7 mouse cellular contexts compared by ENCODE assay signal in genomic region chr8:56294886-56295555, GRCm38 (mm10). TPM values are rescaled to one million over a fixed set of nuclear protein-coding genes. Genes with fewer than 3 reads are reported as not detected.
DNase-seq lines count a peak whose midpoint lies in the region; ATAC-seq and TF ChIP-seq lines count a peak whose summit lies in the region.

No protein-coding gene starts in this region.

- TF ChIP-seq POLR2A in lung, adult 2 months (IDR thresholded peaks at IDR 0.05; ENCODE audit: borderline replicate concordance, extremely low read depth, low read depth, low read length), result peak; percentile 28; the same call in 1 of the 2 replicates

- WGBS in lung, adult 2 months, result 8% methylated on average over 14 of the region's 14 CpGs
- WGBS in forebrain, embryonic 12.5 days, result 19% methylated on average over 14 of the region's 14 CpGs
- 12% methylated on average over 14 of the region's 14 CpGs for WGBS in intestine, embryonic 16.5 days
- WGBS in neural tube, embryonic 15.5 days, result 21% methylated on average over 14 of the region's 14 CpGs

- no peaks in the 10 kb centered on the region for H3K9me3 ChIP-seq in forebrain, embryonic 12.5 days
- H3K9me3 ChIP-seq in intestine, embryonic 16.5 days (ENCODE audit: control insufficient read depth, low read length), result no peaks in the 10 kb centered on the region
- no peaks in the 10 kb centered on the region for H3K9me3 ChIP-seq in neural tube, embryonic 15.5 days (replicated peaks)

- peaks cover 3% of the 10 kb centered on the region for H3K4me1 ChIP-seq in lung, adult 2 months (ENCODE audit: control insufficient read depth, insufficient read depth, low read length)
- peaks cover 24% of the 10 kb centered on the region for H3K4me1 ChIP-seq in forebrain, embryonic 12.5 days
- peaks cover 10% of the 10 kb centered on the region; the same call in 1 of the 2 replicates for H3K4me1 ChIP-seq in intestine, embryonic 16.5 days (ENCODE audit: control insufficient read depth, insufficient read depth, low read length)
- H3K4me1 ChIP-seq in neural tube, embryonic 15.5 days, result peaks cover 16% of the 10 kb centered on the region

- peaks cover 12% of the 10 kb centered on the region; the same call in 1 of the 2 replicates for H3K27me3 ChIP-seq in forebrain, embryonic 12.5 days
- H3K27me3 ChIP-seq in intestine, embryonic 16.5 days (replicated peaks; ENCODE audit: control insufficient read depth, insufficient read depth, low read length), result no peaks in the 10 kb centered on the region
- H3K27me3 ChIP-seq in neural tube, embryonic 15.5 days (replicated peaks), result 0 out of 2 replicates have a peak, but pooled peaks cover 8% of the 10 kb centered on the region

- peak overlapping the region; percentile 54; the same call in 1 of the 2 replicates for H3K9ac ChIP-seq in forebrain, embryonic 12.5 days
- peak overlapping the region; percentile 83 for H3K9ac ChIP-seq in intestine, embryonic 16.5 days (ENCODE audit: low read depth, low read length)
- H3K9ac ChIP-seq in neural tube, embryonic 15.5 days (replicated peaks), result peak overlapping the region; percentile 57

- no peak for DNase-seq in lung, adult 2 months
- no peak for DNase-seq in lung, postnatal 10 days
- no peak for DNase-seq in right cerebral cortex, postnatal 10 days (ENCODE audit: low spot score in 2 of 2)
- no peak for DNase-seq in layer of hippocampus, postnatal 25 days (ENCODE audit: extremely low spot score in 1 of 2, low spot score in 1 of 2)

- TF ChIP-seq CTCF in lung, adult 2 months (IDR thresholded peaks at IDR 0.05; ENCODE audit: insufficient read depth, low read length), result no peak

- H3K4me3 ChIP-seq in lung, adult 2 months (replicated peaks; ENCODE audit: extremely low read depth, low read depth, low read length), result peak overlapping the region; percentile 70
- peak overlapping the region; percentile 47 for H3K4me3 ChIP-seq in forebrain, embryonic 12.5 days (replicated peaks)
- peak overlapping the region; percentile 64 for H3K4me3 ChIP-seq in intestine, embryonic 16.5 days (ENCODE audit: low read length)
- peak overlapping the region; percentile 59 for H3K4me3 ChIP-seq in neural tube, embryonic 15.5 days (replicated peaks)

- peak overlapping the region; percentile 88 for H3K4me2 ChIP-seq in forebrain, embryonic 12.5 days
- H3K4me2 ChIP-seq in intestine, embryonic 16.5 days (ENCODE audit: low read depth, low read length), result peak overlapping the region; percentile 67
- peak overlapping the region; percentile 95 for H3K4me2 ChIP-seq in neural tube, embryonic 15.5 days

- no peaks in the 10 kb centered on the region for H3K36me3 ChIP-seq in forebrain, embryonic 12.5 days (replicated peaks)
- H3K36me3 ChIP-seq in intestine, embryonic 16.5 days (ENCODE audit: control insufficient read depth, insufficient read depth, low read length), result no peaks in the 10 kb centered on the region
- no peaks in the 10 kb centered on the region for H3K36me3 ChIP-seq in neural tube, embryonic 15.5 days

- H3K27ac ChIP-seq in forebrain, embryonic 12.5 days, result no peak overlapping the region
- peak overlapping the region; percentile 73 for H3K27ac ChIP-seq in intestine, embryonic 16.5 days (ENCODE audit: low read length)
- H3K27ac ChIP-seq in neural tube, embryonic 15.5 days (replicated peaks), result no peak overlapping the region

- ATAC-seq in forebrain, embryonic 12.5 days (ENCODE audit: low FRiP score), result no peak
- peak; percentile 61 for ATAC-seq in intestine, embryonic 16.5 days
- ATAC-seq in neural tube, embryonic 15.5 days (ENCODE audit: low FRiP score), result peak; percentile 28; the same call in 1 of the 2 replicates

RNA-seq across cellular contexts. Expression of gene Hpgd, which starts 0.6 kb away (rescaled TPM):
- polyA plus RNA-seq in lung, adult 2 months (2012; rRNA removed), result 146 and 213 TPM in 2 replicates
- polyA plus RNA-seq in forebrain, embryonic 12.5 days (2016; fragmentation: Nextera tagmentation; extraction: Ambion mirVana), result 6.6 and 7.3 TPM in 2 replicates
- 28.3 and 28.6 TPM in 2 replicates for polyA plus RNA-seq in intestine, embryonic 16.5 days (2015; fragmentation: Nextera tagmentation; extraction: Ambion mirVana)
- 4.3 and 25.5 TPM in 2 replicates for polyA plus RNA-seq in neural tube, embryonic 15.5 days (2015; fragmentation: Nextera tagmentation; extraction: Ambion mirVana)
- 1 to 10 TPM; 3.6 to 4.0 TPM for total RNA-seq in layer of hippocampus, postnatal 25 days (2021)
